Mouse (Mus musculus) liver, postnatal 0 days (tissue): ENCODE results near the gene Actr5.

Source experiments
- CTCF ChIP-seq: sonication (generic); IDR thresholded peaks from 2 replicates; pipeline ENCODE4 v1.5.1; 2016; ENCODE audit warnings: antibody characterized with exemption, low read depth
- EP300 ChIP-seq: IDR thresholded peaks from 2 replicates; pipeline ENCODE4 v1.6.1; 2016; ENCODE audit warnings: antibody characterized with exemption, low read depth, mild to moderate bottlenecking

- TF ChIP-seq CTCF (no peak), EP300 (no peak)
Measured at GRCm38 (mm10) chr2:158667022-158667670, 42.5 kb downstream of the Actr5 start.
